Comparison of ENCODE assay signal across 12 mouse cellular contexts in genomic region chr14:75502446-75502845, GRCm38 (mm10). TPM values are rescaled to one million over a fixed set of nuclear protein-coding genes. Genes with fewer than 3 reads are reported as not detected.
DNase-seq lines count a peak whose midpoint lies in the region; ATAC-seq and TF ChIP-seq lines count a peak whose summit lies in the region.
"Had no signal": no experiment of that assay in that cellular context is flagged by ENCODE, and none has a peak within 500 bp of the region (broad histone marks: within the 10 kb centered on the region; RNA-seq: fewer than 3 reads in every experiment).

No protein-coding gene starts in this region.

- 22% methylated on average over 8 of the region's 8 CpGs for WGBS in kidney, postnatal 0 days
- 20% methylated on average over 8 of the region's 8 CpGs for WGBS in kidney, embryonic 15.5 days
- 72% methylated on average over 8 of the region's 8 CpGs for WGBS in liver, embryonic 11.5 days

- H3K4me1 ChIP-seq in kidney, postnatal 0 days (replicated peaks; ENCODE audit: insufficient read depth, low read length) = no peaks in the 10 kb centered on the region
- peaks cover 13% of the 10 kb centered on the region for H3K4me1 ChIP-seq in kidney, embryonic 15.5 days
- H3K4me1 ChIP-seq in liver, embryonic 11.5 days (replicated peaks; ENCODE audit: control insufficient read depth, insufficient read depth, low read length) = no peaks in the 10 kb centered on the region

- no peak overlapping the region for H3K9ac ChIP-seq in kidney, postnatal 0 days (ENCODE audit: low read depth, low read length)
- no peak overlapping the region for H3K9ac ChIP-seq in kidney, embryonic 15.5 days
- no peak overlapping the region for H3K9ac ChIP-seq in liver, embryonic 11.5 days (ENCODE audit: low read depth, low read length)

- no peak overlapping the region for H3K4me3 ChIP-seq in kidney, postnatal 0 days (replicated peaks; ENCODE audit: low read depth, low read length)
- H3K4me3 ChIP-seq in kidney, embryonic 15.5 days (replicated peaks) = no peak overlapping the region
- no peak overlapping the region for H3K4me3 ChIP-seq in liver, embryonic 11.5 days (ENCODE audit: low read depth, low read length)
- H3K4me3 ChIP-seq: gastrocnemius, adult 2 months had no signal

- no peak for ATAC-seq in cerebellum, adult (ENCODE audit: insufficient number of reproducible peaks, low FRiP score, low TSS enrichment)
- no peak for ATAC-seq in kidney, postnatal 0 days (replicated peaks; ENCODE audit: low FRiP score, low read depth)
- ATAC-seq in kidney, embryonic 15.5 days (replicated peaks; ENCODE audit: low FRiP score) = no peak
- ATAC-seq in liver, embryonic 11.5 days (replicated peaks; ENCODE audit: low FRiP score) = no peak

- no peaks in the 10 kb centered on the region for H3K27me3 ChIP-seq in kidney, postnatal 0 days (ENCODE audit: insufficient read depth, low read length)
- H3K27me3 ChIP-seq in kidney, embryonic 15.5 days = no peaks in the 10 kb centered on the region
- no peaks in the 10 kb centered on the region for H3K27me3 ChIP-seq in liver, embryonic 11.5 days (replicated peaks; ENCODE audit: control insufficient read depth, insufficient read depth, low read length)

- TF ChIP-seq CTCF in kidney, postnatal 0 days (IDR thresholded peaks at IDR 0.05; ENCODE audit: low read depth) = no peak

- H3K36me3 ChIP-seq in kidney, postnatal 0 days (ENCODE audit: insufficient read depth, low read length) = no peaks in the 10 kb centered on the region
- no peaks in the 10 kb centered on the region for H3K36me3 ChIP-seq in kidney, embryonic 15.5 days
- no peaks in the 10 kb centered on the region for H3K36me3 ChIP-seq in liver, embryonic 11.5 days (ENCODE audit: control insufficient read depth, insufficient read depth, low read length)

- H3K9me3 ChIP-seq in kidney, postnatal 0 days (replicated peaks; ENCODE audit: low read length) = no peaks in the 10 kb centered on the region
- no peaks in the 10 kb centered on the region for H3K9me3 ChIP-seq in kidney, embryonic 15.5 days (replicated peaks)
- no peaks in the 10 kb centered on the region for H3K9me3 ChIP-seq in liver, embryonic 11.5 days (ENCODE audit: control insufficient read depth, low read length)

- DNase-seq in cerebellum, adult 9-10 months = peak; percentile 10
- peak; percentile 47 for DNase-seq in kidney, postnatal 0 days (ENCODE audit: low spot score)
- peak; percentile 7 for DNase-seq in adrenal gland, postnatal 14 days
- DNase-seq in kidney, postnatal 4 days = peak; percentile 56 to 63
- no peak for DNase-seq in spleen, postnatal 10 days (ENCODE audit: low spot score in 2 of 2)
- no peak for DNase-seq in liver, embryonic 11.5 days (ENCODE audit: low spot score)
- DNase-seq: B cell, adult 2 months; gastrocnemius, adult 2 months; retina, postnatal 1 day; thymus, postnatal 25 days had no signal

- H3K4me2 ChIP-seq in kidney, postnatal 0 days (ENCODE audit: low read length) = no peak overlapping the region
- H3K4me2 ChIP-seq in kidney, embryonic 15.5 days = no peak overlapping the region
- no peak overlapping the region for H3K4me2 ChIP-seq in liver, embryonic 11.5 days

- no peak overlapping the region for H3K27ac ChIP-seq in kidney, postnatal 0 days
- no peak overlapping the region for H3K27ac ChIP-seq in kidney, embryonic 15.5 days
- no peak overlapping the region for H3K27ac ChIP-seq in liver, embryonic 11.5 days (ENCODE audit: low read depth, low read length)
- H3K27ac ChIP-seq: gastrocnemius, adult 2 months had no signal

RNA-seq across cellular contexts. Expression of gene Siah3, which starts 46.7 kb away (rescaled TPM):
- polyA plus RNA-seq in kidney, postnatal 0 days (2015; fragmentation: Nextera tagmentation; extraction: Ambion mirVana) = 0.03 and 0.08 TPM in 2 replicates
- polyA plus RNA-seq in kidney, embryonic 15.5 days (2015; fragmentation: Nextera tagmentation; extraction: Ambion mirVana) = 0.14 and 0.19 TPM in 2 replicates
- 0.53 and 0.63 TPM in 2 replicates for total RNA-seq in adrenal gland, postnatal 14 days (2021)
- 0.14 and 0.19 TPM in 2 replicates for polyA plus RNA-seq in liver, embryonic 11.5 days (2014; fragmentation: Nextera tagmentation; extraction: Ambion mirVana)
- total RNA-seq: gastrocnemius, adult 2 months had no signal

Comparison
In these comparisons a context has a peak if more than half of its experiments do, and no peak if none do; other contexts are left out.
1. DNase-seq: peak in cerebellum, adult 9-10 months (single experiment), kidney, postnatal 0 days (single experiment), adrenal gland, postnatal 14 days (single experiment) and kidney, postnatal 4 days (2 of 2); none in spleen, postnatal 10 days (0 of 2) and liver, embryonic 11.5 days (single experiment).